Mouse (Mus musculus): ENCODE measurements at regions not wholly inside any gene's neighbourhood (a gene's known extent, or its start where the extent isn't known, plus 50 kb on each side); places are given as distances from the start of the nearest gene placed in this dataset.

DNA sequence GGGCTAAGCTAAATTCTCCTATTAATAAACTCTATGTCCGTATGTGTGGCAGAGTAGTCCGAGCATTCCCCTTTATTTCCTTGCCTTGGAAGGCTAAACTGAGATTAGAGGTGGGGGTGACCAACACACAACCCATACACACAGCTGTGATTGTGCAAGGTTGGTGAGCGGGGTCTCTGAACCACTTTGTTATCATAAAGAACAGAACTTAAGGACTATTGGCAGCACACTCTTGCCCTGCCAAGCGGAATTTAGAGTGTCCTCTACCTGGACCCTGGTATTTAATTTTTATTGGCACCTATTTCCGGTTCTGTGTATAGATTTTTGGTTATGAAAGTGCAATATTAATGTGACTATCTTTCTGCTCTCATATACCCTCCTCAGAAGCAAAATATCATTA is 109.7 kb upstream of the Six2 start:
- whole genome bisulfite sequencing, result 73% methylated on average over 5 of the region's 5 CpGs
- no peak overlapping the region for H3K27ac ChIP-seq (ENCODE audit: control insufficient read depth, insufficient read depth, low read depth, low read length, poor library complexity)
- no peak overlapping the region for H3K4me3 ChIP-seq (replicated peaks; ENCODE audit: control insufficient read depth, low read depth, low read length)
- H3K4me1 ChIP-seq (ENCODE audit: control insufficient read depth, insufficient read depth, low read length), result no peaks in the 10 kb centered on the region; the same call in 1 of the 2 replicates
- TF ChIP-seq POLR2A (IDR thresholded peaks at IDR 0.05; ENCODE audit: borderline replicate concordance, control insufficient read depth, low read depth, low read length), result no peak
- no peak for TF ChIP-seq CTCF (IDR thresholded peaks at IDR 0.05; ENCODE audit: control insufficient read depth, insufficient read depth, low read length)

DNA sequence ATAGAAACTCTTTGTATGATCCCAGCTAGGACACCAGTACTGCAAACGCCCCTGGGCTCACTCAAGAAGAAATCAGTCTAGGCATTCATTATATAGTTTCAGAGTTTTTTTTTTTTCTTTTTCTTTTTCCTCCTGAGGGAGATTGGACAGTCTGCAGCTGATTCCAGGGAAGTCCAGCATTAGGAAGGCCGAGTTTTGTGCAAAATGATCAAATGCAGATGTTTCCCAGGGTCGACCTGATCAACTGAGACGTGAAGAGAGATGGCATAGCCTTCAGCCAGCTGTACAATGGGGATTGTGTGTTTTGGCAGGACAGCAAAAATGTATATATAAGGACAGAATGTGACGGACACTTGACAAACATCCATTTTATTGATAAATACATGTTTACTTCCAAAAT is 107.7 kb upstream of the Six2 start:
- TF ChIP-seq POLR2A (IDR thresholded peaks at IDR 0.05; ENCODE audit: borderline replicate concordance, control insufficient read depth, low read depth, low read length) (no peak), CTCF (IDR thresholded peaks at IDR 0.05; ENCODE audit: control insufficient read depth, insufficient read depth, low read length) (no peak)
- WGBS, result 65% methylated on average over 5 of the region's 5 CpGs
- Histone ChIP-seq H3K27ac (ENCODE audit: control insufficient read depth, insufficient read depth, low read depth, low read length, poor library complexity) (no peak overlapping the region), H3K4me3 (replicated peaks; ENCODE audit: control insufficient read depth, low read depth, low read length) (no peak overlapping the region), H3K4me1 (ENCODE audit: control insufficient read depth, insufficient read depth, low read length) (no peaks in the 10 kb centered on the region; the same call in 1 of the 2 replicates)

DNA sequence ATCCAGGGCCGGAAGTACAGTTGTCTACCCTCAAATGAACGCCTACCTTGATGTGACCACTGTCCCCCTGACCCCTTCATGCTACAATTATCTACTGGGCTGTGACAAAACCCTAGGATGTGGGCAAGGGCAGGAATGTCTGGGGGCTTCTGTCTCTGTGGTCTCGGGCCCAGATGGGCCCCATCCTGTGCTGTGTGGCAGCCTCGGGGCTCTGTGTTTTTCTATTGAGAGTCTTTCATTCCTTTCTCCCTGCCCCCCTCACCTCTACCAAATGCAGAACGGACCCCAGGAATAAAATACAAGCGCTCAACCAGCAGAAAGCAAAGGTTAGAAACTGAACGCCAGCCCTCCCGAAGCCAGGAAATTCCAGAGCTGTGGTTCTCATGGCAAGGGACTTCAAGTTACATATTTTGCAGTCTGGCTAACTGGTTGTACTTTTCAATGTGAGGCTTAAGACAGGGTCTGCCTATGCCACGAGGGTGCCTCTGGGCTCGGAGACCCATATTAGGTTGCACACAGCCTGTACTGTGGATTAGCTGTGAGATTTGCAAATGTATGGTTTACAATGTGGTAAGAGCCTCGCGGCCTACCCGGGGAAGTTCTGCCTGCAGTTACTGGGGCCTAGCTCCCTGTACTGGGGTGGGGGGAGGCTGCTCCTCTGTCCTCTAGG is 97.7 kb upstream of the Six2 start:
- TF ChIP-seq CTCF (IDR thresholded peaks at IDR 0.05; ENCODE audit: control insufficient read depth, insufficient read depth, low read length), result no peak
- no peak for TF ChIP-seq POLR2A (IDR thresholded peaks at IDR 0.05; ENCODE audit: borderline replicate concordance, control insufficient read depth, low read depth, low read length)
- no peaks in the 10 kb centered on the region for H3K4me1 ChIP-seq (ENCODE audit: control insufficient read depth, insufficient read depth, low read length)
- WGBS, result 62% methylated on average over 13 of the region's 13 CpGs
- no peak overlapping the region for H3K27ac ChIP-seq (ENCODE audit: control insufficient read depth, insufficient read depth, low read depth, low read length, poor library complexity)
- no peak overlapping the region for H3K4me3 ChIP-seq (replicated peaks; ENCODE audit: control insufficient read depth, low read depth, low read length)

DNA sequence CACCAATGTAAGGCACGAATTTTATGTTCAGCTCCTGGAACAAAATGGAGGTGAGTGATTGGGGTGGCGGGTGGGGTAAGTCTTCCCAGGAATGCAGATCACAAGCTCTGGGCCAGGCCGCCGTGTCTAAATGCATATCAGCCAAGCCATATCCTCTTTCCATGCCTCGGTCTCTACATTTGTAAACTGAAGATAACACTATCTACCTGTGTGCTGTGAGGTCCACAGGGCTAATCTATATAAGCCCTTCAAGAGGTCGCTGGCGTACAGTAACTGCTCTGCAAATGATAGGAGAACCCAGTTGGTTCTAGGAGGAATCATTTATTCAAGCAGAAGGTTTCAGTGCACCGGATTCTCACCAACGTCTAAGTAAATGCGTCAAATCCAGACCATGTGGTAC is 92.4 kb upstream of the Six2 start:
- TF ChIP-seq CTCF (IDR thresholded peaks at IDR 0.05; ENCODE audit: control insufficient read depth, insufficient read depth, low read length) (no peak), POLR2A (IDR thresholded peaks at IDR 0.05; ENCODE audit: borderline replicate concordance, control insufficient read depth, low read depth, low read length) (no peak)
- Histone ChIP-seq H3K4me3 (replicated peaks; ENCODE audit: control insufficient read depth, low read depth, low read length) (no peak overlapping the region), H3K4me1 (ENCODE audit: control insufficient read depth, insufficient read depth, low read length) (no peaks in the 10 kb centered on the region), H3K27ac (ENCODE audit: control insufficient read depth, insufficient read depth, low read depth, low read length, poor library complexity) (no peak overlapping the region)
- 75% methylated on average over 10 of the region's 10 CpGs for WGBS

DNA sequence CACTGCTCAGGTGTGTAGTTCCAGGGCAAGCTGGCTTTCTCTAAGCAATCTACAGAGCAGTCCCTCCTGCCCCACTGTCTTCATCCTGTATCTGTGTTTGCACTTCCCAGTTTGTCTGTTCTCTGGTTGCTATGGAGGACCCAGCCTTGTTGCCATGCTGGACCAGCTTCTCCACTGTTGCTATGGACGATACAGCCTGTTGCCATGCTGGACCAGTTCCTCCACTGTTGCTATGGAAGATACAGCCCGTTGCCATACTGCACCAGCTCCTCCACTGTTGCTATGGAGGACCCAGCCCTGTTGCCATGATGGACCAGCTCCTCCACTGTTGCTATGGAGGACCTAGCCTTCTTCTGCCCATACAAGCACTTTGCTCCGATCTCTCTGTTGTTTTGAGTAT is 88.8 kb upstream of the Six2 start:
- Histone ChIP-seq H3K4me1 (ENCODE audit: control insufficient read depth, insufficient read depth, low read length) (no peaks in the 10 kb centered on the region), H3K4me3 (replicated peaks; ENCODE audit: control insufficient read depth, low read depth, low read length) (no peak overlapping the region), H3K27ac (ENCODE audit: control insufficient read depth, insufficient read depth, low read depth, low read length, poor library complexity) (no peak overlapping the region)
- 76% methylated on average over 3 of the region's 3 CpGs for WGBS
- no peak for TF ChIP-seq CTCF (IDR thresholded peaks at IDR 0.05; ENCODE audit: control insufficient read depth, insufficient read depth, low read length)
- TF ChIP-seq POLR2A (IDR thresholded peaks at IDR 0.05; ENCODE audit: borderline replicate concordance, control insufficient read depth, low read depth, low read length), result no peak

DNA sequence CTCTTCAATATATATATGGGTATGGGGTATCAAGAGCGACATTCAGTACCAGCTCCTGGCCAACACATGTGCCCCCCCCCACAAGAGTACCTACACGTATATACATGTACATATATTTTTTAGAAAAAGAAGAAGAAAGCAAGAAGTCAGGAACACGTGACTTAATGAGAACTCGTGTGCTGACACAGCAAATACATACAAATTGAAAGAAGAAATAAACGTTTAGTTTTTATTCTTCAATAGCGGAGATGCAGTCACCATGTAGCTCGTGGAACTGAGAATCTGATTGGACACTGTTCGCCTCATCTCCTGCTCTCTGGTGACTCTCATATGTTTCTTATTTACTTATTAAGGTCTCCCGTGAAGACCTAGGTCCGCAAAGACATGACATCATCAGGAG is 80.3 kb upstream of the Six2 start:
- Histone ChIP-seq H3K4me3 (replicated peaks; ENCODE audit: control insufficient read depth, low read depth, low read length) (no peak overlapping the region), H3K27ac (ENCODE audit: control insufficient read depth, insufficient read depth, low read depth, low read length, poor library complexity) (no peak overlapping the region), H3K4me1 (ENCODE audit: control insufficient read depth, insufficient read depth, low read length) (no peaks in the 10 kb centered on the region)
- WGBS, result 87% methylated on average over 10 of the region's 10 CpGs
- no peak for TF ChIP-seq POLR2A (IDR thresholded peaks at IDR 0.05; ENCODE audit: borderline replicate concordance, control insufficient read depth, low read depth, low read length)
- TF ChIP-seq CTCF (IDR thresholded peaks at IDR 0.05; ENCODE audit: control insufficient read depth, insufficient read depth, low read length), result no peak

DNA sequence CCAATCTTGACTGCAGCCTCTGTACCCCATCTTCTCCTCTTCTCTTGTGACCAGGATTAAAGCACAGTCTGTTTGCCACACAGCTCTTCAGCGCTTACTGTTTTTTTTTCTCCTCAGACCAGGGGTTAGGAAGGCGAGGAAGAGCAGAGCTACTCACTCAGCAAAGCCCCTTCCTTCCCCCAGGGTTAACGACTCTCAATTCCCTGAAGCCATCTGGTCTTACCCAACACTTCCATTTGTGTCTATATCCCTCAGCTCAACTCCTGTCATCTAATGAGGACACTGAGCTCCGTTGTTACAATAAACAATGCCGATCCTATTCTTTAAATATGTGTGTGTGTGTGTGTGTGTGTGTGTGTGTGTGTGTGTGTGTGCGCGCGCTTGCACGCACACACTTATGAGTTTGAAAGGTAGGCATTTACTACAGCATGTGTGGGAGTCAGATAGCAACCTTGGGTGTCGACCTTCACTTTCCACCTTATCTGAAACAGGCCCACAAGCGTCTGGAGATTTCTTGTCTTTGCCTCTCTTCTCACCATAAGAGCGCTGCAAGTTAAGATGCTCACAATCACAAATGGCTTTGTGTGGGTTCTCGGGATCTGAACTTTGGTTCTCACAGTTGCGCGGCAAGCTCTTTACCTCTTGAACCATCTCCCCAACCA is 79.3 kb upstream of the Six2 start:
- TF ChIP-seq CTCF (IDR thresholded peaks at IDR 0.05; ENCODE audit: control insufficient read depth, insufficient read depth, low read length) (no peak), POLR2A (IDR thresholded peaks at IDR 0.05; ENCODE audit: borderline replicate concordance, control insufficient read depth, low read depth, low read length) (no peak)
- H3K27ac ChIP-seq (ENCODE audit: control insufficient read depth, insufficient read depth, low read depth, low read length, poor library complexity), result no peak overlapping the region
- WGBS, result 75% methylated on average over 15 of the region's 15 CpGs

DNA sequence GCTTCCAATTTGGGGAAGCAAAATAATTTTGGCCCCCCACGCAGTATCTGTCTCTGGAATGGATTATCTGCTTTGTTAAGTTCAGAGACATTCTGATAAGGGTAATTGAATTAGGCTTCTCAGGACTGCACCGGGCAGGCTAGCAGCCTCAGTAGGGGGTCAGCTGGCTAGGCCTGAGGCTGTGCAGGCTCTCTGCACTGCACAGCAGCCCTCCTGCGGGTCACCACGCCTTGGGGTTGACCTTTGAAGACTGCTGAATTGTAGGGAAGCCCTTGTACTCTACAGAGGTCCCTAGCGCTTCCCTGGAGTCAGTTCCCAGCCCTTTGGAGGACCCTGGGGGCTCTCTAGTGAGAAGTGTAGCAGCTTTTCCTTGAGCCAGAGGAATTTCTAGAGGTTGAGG is 78.5 kb upstream of the Six2 start:
- Histone ChIP-seq H3K27ac (ENCODE audit: control insufficient read depth, insufficient read depth, low read depth, low read length, poor library complexity) (no peak overlapping the region), H3K4me1 (ENCODE audit: control insufficient read depth, insufficient read depth, low read length) (no peaks in the 10 kb centered on the region), H3K4me3 (replicated peaks; ENCODE audit: control insufficient read depth, low read depth, low read length) (no peak overlapping the region)
- TF ChIP-seq CTCF (IDR thresholded peaks at IDR 0.05; ENCODE audit: control insufficient read depth, insufficient read depth, low read length) (no peak), POLR2A (IDR thresholded peaks at IDR 0.05; ENCODE audit: borderline replicate concordance, control insufficient read depth, low read depth, low read length) (no peak)
- WGBS, result 77% methylated on average over 5 of the region's 5 CpGs

More for the DNA sequence above, 79.3 kb upstream of the Six2 start:
- no peaks in the 10 kb centered on the region for H3K4me1 ChIP-seq (ENCODE audit: control insufficient read depth, insufficient read depth, low read length)
- H3K4me3 ChIP-seq (replicated peaks; ENCODE audit: control insufficient read depth, low read depth, low read length), result no peak overlapping the region
